Mouse (Mus musculus) ovary, postnatal 14 days (tissue): ENCODE data around the gene E330017A01Rik.
A peak's percentile ranks its signal among the peaks of the same experiment; 100 is the strongest.

Experiments
- DNase-seq: peaks from one replicate; pipeline ENCODE4 v3.0.0; 2022; ENCODE audit warnings: low spot score

Gene E330017A01Rik

DNA sequence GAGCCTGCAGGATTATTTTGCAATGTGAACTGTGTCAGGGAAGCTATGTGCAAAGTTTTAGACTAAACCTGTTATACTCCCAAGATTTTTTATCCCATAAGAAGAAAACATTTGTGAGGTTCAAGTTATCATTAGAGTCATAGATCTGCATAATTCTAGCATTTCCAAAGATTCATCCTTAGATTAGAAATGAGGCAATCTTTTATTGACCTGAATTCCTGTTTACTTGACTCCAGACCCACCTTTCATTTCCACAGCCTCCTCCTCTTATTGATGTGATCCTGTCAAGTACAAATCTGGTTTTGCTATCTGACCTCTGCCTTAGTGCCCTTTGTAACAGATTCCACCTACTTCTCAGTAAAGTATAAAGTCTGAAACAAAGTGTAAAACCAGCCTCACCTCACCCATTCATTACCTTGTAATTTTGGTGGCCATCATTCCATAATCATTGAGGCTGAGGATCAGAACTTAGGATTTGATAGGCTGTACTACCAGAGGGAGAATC is 23.8 kb upstream of the E330017A01Rik start:
- no peak for DNase-seq

DNA sequence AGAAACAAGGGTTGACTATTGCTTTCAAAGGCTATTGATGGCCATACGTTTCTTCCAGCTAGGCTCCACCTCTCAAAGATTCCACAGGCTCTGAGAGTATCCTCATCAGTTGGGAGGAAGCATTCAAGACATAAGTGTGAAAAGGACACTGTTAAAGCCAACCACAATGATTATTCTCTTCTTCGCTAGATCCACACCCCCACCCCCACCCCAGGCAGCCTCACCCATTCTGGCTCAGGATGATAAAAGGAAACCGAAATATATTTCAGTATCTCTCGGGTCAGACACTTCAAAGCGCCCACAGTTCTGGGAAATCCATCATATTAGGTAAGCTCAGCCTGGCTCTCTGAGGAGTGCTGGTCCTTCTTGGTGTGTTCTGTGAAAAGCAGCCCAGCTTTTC is 23.3 kb upstream of the E330017A01Rik start:
- DNase-seq: no peak

DNA sequence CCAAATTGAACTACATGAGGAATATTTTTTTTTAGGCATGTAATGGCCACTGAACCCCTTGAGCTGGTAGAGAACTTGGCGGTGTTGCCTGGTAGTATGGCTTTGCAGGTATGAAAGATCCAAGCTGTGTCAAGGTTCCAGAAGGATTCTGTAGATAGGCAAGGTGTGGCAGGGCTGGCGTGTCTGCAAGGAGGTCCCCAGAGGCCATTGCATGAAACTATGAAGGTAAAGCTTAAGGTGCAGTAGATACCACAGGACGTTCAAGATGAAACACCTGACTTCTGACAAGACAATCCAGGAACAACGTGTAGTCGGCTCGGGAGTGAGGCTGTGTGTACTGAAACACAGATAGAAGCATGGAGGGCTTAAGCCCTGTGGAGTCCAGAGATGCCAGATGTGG is 20.1 kb upstream of the E330017A01Rik start:
- DNase-seq: no peak

DNA sequence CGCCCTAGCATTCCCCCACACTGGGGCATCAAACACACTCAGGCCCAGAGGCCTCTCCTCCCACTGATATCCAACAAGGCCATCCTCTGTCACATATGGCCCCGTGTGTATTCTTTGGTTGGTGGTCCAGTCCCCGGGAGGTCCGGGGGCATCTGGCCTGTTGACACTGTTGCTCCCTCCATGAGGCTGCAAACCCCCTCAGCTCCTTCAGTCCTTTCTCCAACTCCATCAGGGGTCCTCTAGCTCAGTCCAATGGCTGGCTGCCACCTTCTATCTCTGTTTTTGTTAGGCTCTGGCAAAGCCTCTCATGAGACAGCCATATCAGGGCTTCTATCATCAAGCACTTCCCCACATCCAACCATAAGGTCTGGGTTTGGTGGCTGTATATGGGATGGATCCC is 18.0 kb upstream of the E330017A01Rik start:
- DNase-seq: no peak

DNA sequence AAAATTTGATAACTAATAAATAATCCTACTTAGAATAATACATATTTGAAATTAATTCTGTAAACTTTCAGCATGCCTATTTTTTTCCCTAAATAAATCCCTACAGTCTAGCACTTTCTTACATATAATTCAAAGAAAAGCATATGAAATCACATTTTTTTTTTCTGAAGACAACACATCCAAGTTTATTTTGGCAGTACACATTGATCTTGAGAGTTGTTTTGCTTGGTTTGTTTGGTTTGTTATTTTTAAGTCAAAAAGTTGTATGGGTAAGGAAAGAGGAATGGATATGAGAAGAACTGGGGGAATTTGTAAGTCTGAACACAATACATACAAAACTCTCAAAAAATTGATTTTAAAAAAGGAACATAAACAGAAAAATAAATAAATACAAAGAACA is 17.2 kb upstream of the E330017A01Rik start:
- DNase-seq: no peak

DNA sequence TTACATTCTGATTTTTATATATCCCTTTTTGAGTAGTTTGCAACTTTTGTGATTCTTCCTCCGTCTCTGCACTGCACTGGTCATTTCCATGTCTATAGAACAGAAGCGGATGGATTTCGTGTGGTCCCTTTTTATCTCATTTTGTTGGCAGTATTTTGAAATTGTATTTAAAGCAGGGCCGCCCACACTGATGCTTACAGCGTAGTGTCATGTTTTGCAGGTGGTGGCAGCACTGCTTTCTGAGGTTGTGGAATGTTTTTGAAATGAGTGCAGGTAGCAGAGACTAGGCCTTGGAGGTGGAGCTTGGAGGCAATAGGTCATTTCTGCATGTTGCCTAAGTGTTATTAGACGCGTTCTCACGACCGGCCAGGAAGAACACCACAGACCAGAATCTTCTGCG is 11.4 kb upstream of the E330017A01Rik start:
- DNase-seq: no peak

DNA sequence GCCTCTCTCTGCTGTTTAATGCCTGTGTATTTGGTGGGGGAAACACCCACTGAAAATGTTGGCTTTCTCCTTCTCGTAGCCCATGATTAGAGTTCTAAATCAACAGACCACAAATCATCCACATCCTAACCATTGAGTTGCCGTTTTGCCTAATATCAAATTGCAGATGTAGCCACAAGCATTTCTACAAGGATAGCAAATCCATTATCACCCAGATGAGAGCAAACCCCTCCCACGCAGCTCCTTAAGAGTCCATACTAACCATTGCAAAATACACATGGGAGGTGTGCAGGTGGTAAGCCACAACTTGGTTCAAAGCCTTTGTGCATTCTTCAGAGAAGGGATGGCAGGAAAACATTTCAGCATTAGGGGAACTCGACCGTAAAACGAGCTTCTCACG is 523 bp downstream of the E330017A01Rik start:
- no peak for DNase-seq

DNA sequence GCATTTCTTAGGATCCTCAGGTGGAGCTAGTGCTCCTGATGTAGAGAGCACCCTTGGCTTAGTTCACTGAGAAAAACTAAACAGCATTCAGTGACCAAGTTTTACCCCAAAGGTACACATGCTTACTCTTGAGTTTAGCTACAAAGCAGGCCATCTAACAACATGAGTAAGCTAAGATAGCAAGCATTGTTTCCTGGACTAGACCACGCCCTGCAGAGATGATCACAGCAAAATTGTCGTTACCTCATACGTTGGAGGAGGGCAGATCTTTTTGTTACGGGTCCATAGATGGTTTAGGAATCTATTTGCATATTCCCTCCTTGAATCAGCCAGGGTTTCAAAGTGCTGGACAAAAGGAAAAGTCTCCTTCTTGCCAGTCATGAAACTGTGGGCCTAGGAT is 1.1 kb downstream of the E330017A01Rik start:
- no peak for DNase-seq

DNA sequence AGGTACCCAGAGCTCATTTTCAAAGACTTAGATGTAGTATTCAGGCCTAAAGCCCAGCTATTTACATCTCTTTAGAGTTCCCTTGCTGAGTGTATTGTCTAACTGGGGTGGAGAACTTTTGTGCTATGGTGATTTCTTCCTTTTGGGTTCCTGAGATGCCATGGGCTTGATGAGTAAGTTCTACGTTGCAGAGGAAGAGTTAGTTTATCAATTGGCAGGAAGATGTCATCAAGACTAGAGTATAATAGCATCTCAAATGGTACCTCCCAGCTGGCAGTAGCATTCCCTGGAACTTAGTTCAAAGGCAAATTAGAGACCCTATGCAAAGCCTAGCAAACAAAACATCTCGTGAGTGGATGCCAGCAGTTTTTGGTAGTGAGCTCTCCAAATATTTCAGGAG is 2.7 kb downstream of the E330017A01Rik start:
- DNase-seq: no peak

DNA sequence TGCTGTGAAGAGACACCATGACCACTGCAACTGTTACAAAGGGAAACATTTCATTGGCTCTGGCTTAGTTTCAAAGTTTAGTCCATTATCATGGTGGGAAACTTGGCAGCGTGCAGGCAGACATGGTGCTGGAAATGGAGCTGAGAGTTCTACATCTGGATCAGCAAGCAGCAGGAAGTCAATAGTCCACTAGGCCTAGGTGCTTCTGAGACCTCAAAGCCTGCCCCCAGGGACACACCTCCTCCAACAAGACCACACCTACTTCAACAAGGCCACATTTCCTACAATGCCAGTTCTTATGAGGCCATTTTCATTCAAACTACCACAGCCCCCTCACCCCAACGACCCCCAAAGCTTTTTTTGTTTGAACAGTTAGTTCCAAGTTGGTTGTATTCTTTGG is 8.8 kb downstream of the E330017A01Rik start:
- DNase-seq: no peak

DNA sequence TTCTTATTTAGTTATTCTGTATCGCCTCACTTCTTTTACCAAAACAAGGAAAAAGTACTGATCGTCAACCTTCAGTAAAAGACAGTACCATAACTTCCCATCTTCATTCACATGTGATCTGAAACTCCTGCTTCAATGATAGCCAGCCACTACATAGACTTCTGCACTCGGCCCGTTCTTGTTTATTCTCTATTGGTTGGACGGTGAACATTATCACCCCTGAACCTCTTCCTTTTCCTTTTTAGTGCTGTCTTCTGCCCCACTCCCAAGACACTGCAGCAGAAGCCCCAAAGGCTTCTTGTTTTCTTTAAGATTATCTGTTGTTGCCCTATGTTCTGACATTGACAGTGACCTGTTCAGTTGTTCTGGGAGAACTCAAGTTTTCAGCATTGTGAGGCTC is 9.6 kb downstream of the E330017A01Rik start:
- DNase-seq: no peak

DNA sequence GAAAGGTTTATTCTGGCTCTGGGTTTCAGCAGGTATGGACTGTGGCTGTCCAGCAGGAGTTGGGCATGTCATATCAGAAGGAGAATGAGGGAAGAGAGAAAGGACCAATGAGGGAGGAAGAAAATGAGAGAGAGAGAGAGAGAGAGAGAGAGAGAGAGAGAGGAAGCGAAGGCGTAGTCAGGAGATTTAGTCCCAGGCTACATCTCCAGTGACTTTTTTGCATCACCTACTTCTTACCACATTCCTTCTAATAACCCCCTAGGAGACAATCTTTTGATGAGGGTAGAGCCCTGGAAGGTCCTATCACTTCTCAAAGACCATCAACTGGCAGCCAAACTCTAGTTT is 10.2 kb downstream of the E330017A01Rik start:
- DNase-seq: no peak

DNA sequence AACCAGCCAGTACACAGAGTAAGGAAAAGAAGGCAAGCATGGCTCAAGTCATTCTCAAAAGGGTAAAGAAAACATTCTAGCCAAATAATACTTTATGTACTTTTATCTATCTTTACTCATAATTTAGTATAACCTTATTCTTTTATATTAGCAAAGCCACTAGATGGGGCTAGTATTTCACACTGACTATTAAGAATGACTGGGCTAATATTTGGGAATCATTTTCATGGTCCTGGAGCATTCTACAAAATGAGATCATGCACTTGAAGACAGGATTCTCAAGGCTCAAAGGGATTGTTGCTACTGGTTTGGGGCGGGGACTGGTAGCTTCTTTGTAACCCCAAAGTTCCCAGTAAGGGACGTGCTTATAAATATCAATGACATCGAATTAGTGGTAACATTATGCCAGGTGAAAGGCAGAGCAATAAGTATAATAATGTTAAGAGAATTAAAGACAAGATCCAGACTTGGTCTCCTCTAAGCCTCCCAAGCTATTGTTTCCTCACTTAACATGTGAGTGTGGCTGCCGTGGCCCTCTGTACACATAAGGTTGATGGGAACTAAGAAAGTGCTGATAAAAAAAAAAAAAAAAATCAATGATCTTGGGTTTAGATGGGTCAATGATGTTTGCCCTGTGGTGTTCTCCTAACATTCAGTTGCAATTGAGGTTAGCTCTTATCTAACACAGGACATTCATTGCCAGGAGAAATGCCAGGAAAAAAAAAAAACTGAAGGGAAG is 10.8 kb downstream of the E330017A01Rik start:
- DNase-seq: no peak

DNA sequence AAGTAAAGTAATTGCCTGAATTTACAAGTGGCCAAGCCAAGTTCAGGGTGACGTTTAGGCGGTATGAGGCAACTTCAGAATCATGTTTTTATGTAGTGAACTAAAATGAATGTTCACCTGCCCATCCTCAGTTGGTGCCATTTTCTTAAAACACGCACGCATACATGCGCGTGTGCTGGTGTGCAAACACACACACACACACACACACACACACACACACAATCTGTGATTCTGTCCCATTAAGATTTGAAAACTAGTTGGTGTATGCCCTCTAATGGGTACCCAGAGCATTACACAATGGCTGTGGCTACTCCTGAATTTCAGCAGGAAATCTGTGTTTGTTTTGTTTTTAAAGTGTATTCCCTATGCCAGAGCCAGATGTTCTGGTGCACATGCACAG is 14.6 kb downstream of the E330017A01Rik start:
- DNase-seq: peak; percentile 14

DNA sequence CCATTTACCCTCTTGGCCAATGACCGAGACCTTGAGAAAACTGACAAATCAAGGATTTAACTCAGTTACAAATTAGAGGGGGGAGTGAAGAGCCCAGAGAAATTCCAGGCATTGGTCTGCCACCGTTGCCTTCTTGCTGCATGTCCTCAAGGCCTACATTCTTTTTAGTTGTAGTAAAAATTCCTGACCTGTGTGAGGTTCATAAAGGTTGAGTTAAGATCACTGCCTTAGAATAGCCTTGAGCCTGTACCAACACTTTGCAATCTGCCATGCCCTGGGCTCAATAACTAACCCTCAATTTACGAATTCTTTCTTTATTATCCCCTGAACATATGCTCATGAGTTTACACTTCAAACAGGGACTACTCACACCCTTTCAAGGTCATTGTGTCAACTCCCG is 15.4 kb downstream of the E330017A01Rik start:
- no peak for DNase-seq

DNA sequence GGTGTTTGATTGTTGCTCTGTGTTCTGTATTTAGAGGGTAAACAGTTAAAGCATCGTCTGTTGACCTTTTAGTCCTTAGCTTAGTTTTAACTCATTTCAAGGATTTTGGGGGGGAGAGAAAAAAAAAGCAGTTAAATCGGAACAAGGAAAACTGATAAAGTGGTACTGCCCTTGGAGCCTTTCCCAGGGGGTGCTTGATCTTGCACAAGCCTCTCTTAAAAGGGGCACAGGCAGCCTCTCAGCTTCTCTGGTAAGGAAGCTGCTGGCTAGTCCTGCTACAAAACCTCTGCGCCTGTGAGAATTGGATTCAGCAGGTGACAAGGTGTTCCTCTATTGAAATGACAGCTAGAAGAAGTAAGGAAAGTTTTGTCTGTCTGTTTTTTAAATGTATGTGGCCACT is 16.2 kb downstream of the E330017A01Rik start:
- DNase-seq: no peak

DNA sequence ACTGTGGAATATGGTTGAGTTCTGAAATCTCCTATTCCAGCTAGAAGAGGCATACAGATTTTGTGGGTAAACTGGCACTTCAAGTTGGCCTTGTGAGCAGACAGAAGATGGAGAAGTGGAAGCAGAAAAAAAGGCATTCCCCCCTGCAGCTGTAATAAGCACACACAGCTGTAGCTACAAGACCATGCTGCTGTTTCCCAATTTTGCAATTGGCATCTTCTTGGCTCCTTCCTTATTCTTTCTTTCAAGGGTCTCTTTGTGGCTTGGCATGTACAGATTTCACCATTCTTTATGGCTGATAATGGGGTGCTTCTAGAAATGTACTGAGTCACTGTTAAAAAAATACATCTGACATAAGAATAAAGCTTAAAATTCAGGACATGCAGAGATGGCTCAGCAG is 21.2 kb downstream of the E330017A01Rik start:
- DNase-seq: no peak

DNA sequence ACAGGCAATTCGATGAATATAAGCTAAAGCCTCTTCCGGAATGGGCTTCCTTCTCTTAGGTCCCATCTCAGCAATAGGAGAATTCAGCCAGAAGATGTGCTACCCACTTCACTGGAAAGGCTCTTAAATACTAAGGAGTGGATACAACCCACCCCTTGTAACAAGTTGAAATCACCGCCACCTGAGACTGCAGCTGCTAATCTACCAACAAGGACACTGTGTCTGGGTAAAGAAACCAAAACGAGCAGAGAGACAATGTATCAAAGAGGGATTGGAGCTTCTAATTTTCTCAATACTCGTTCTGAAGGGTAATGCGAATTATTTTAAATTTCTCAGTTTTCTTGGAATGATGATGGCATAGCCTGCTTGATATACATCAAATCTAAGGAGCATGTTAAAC is 21.7 kb downstream of the E330017A01Rik start, which contains the start of gene Gm813:
TSS of gene Gm813 (minus strand) at position 101 of the 400 bp plus-strand sequence.
- no peak for DNase-seq

DNA sequence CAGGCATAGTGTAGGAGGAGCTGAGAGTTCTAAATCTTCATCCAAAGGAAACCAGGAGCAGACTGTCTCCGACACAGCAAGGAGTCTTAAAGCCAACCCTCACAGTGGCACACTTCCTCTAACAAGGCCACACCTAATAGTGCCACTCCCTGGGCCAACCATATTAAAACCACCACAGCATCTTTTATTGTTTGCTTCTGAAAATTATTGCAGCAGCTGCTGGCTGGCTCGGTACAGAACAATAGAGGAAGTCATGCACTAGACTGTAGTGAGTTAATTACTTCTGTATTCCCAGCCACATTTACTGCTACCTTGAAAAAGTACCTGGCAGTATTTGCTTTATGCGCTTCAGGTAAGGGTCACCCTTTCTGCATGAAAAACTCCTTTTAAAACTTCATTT is 25.6 kb downstream of the E330017A01Rik start:
- DNase-seq: no peak

DNA sequence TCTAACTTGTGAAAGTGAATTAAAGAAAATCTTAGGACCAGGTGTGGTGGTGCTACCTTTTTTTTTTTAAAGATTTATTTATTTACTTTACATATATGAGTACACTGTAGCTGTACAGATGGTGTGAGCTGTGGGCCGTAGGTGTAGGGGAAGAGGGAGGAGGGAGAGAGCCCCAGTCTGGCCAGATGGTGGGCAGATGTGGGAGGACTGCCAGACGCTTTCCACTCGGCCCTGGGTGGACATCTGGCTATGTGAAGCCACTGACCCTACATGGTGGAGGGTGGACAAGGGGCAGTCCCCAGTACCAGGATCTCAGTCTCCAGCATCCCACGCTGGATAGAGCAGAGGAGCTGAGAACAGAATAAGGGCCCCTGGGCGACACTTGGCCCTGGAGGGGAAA is 31.4 kb downstream of the E330017A01Rik start:
- no peak for DNase-seq

DNA sequence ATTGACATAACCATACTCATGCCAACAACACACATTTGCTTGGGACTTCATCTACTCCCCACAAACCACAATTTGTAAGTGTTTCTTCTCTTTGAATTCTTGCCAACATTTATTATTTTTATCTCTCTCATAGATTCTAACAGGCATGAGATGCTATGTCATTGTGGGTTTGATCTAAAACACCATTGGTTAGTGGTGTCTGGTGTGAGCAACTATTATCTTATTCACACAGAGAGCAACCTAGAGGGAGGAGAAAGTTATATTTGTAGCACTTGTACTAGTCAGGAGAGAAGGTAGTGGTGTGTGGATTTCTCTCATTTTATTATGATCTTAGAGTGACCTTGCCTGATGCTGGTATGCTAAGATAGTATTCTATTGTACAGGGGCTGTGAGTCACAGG is 33.9 kb downstream of the E330017A01Rik start:
- no peak for DNase-seq

DNA sequence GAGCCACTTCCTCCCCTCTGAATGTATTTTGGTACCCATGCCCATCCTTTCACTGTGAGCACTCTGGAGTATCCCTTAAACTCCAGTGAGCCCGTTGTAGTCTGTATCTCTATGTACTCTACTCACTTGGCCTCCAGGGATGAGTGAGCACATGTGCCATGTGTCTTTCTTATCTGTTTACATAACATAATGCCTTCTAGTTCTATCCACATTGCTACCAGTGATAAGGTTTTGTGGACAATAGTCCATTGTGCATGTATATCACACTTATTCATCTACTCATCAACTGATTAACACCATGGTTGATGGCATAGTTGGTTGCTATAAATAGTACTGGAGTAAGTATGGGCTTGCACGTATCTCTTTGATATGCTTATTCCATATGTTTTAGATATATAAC is 34.7 kb downstream of the E330017A01Rik start:
- no peak for DNase-seq

DNA sequence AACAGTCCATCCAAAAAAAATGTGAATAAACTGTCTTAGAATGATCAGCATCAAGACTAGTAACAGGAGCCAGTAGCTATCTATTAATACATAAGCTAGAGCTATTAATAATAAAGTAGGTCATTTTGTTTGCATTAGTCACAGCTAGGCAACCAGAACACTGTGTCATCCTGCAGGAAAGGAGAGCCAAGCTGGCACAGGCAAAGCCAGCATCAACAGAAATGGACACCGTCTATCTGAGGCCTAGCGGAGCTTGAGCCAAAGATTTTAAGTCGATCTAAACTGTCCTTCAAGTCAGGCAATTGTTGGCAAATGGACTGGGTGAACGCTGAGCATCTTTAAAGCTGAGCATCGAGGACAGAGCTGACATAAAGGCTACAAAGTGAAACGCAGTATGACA is 37.7 kb downstream of the E330017A01Rik start:
- DNase-seq: no peak

DNA sequence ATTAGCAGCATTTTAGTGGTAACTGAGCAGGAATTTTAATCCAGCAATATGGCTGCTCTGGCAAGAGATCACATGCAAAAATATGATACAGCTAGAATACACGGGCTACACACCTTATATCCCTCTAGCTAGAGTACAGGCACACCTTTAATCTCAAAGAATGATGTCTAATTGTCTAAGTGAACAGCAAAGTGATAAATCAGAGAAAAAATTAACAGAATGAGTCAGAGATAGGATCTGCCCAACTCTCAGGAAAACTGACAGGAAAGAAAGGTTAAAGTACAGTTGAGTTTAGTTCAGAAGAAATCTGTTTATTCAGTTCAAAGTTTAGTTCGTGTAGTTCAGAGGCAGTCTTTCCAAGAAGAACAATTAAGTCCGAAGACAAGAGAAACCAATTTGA is 47.2 kb downstream of the E330017A01Rik start:
- no peak for DNase-seq
